Mouse (Mus musculus): ENCODE measurements at regions not wholly inside any gene's neighbourhood (a gene's known extent, or its start where the extent isn't known, plus 50 kb on each side); places are given as distances from the start of the nearest gene placed in this dataset.

- no peak for ATAC-seq (ENCODE audit: insufficient number of reproducible peaks, insufficient read depth, low FRiP score, low TSS enrichment, low read depth)
- no peak overlapping the region for H3K4me3 ChIP-seq (replicated peaks)
- H3K27ac ChIP-seq = no peak overlapping the region
- no peak overlapping the region for H3K4me2 ChIP-seq
- no peaks in the 10 kb centered on the region for H3K27me3 ChIP-seq
- no peak overlapping the region for H3K9ac ChIP-seq (replicated peaks)
- no peaks in the 10 kb centered on the region for H3K36me3 ChIP-seq
- WGBS = 50% methylated on average over 2 of the region's 2 CpGs
- no peaks in the 10 kb centered on the region for H3K9me3 ChIP-seq
- no peaks in the 10 kb centered on the region for H3K4me1 ChIP-seq (replicated peaks)
Measured at GRCm38 (mm10) chr1:89323091-89323490, 131.5 kb upstream of the Agap1 start.

- Histone ChIP-seq H3K4me1 (replicated peaks) (no peaks in the 10 kb centered on the region), H3K27ac (no peak overlapping the region), H3K9me3 (no peaks in the 10 kb centered on the region), H3K4me3 (replicated peaks) (no peak overlapping the region), H3K27me3 (no peaks in the 10 kb centered on the region), H3K36me3 (no peaks in the 10 kb centered on the region), H3K9ac (replicated peaks) (no peak overlapping the region), H3K4me2 (no peak overlapping the region)
- ATAC-seq (ENCODE audit: insufficient number of reproducible peaks, insufficient read depth, low FRiP score, low TSS enrichment, low read depth) = no peak
- 88% methylated on average over 4 of the region's 4 CpGs for WGBS
Measured at GRCm38 (mm10) chr1:89331352-89331751, 123.3 kb upstream of the Agap1 start.

- H3K4me1 ChIP-seq (replicated peaks) = no peaks in the 10 kb centered on the region
- WGBS = 72% methylated on average over 7 of the region's 7 CpGs
- no peaks in the 10 kb centered on the region for H3K36me3 ChIP-seq
- no peaks in the 10 kb centered on the region for H3K27me3 ChIP-seq
- H3K9ac ChIP-seq (replicated peaks) = no peak overlapping the region
- H3K4me2 ChIP-seq = no peak overlapping the region
- no peak for ATAC-seq (ENCODE audit: insufficient number of reproducible peaks, insufficient read depth, low FRiP score, low TSS enrichment, low read depth)
- H3K9me3 ChIP-seq = no peaks in the 10 kb centered on the region
- H3K4me3 ChIP-seq (replicated peaks) = no peak overlapping the region
- no peak overlapping the region for H3K27ac ChIP-seq
Measured at GRCm38 (mm10) chr1:89332676-89333075, 121.9 kb upstream of the Agap1 start.

- Histone ChIP-seq H3K4me2 (no peak overlapping the region), H3K27me3 (no peaks in the 10 kb centered on the region), H3K36me3 (no peaks in the 10 kb centered on the region), H3K4me3 (replicated peaks) (no peak overlapping the region), H3K9ac (replicated peaks) (no peak overlapping the region), H3K9me3 (no peaks in the 10 kb centered on the region), H3K27ac (no peak overlapping the region), H3K4me1 (replicated peaks) (no peaks in the 10 kb centered on the region)
- ATAC-seq (ENCODE audit: insufficient number of reproducible peaks, insufficient read depth, low FRiP score, low TSS enrichment, low read depth) = no peak
- WGBS = 78% methylated on average over 5 of the region's 5 CpGs
Measured at GRCm38 (mm10) chr1:89337861-89338260, 116.7 kb upstream of the Agap1 start.

- H3K27ac ChIP-seq = no peak overlapping the region
- H3K9me3 ChIP-seq = no peaks in the 10 kb centered on the region
- 36% methylated on average over 4 of the region's 4 CpGs for WGBS
- no peaks in the 10 kb centered on the region for H3K36me3 ChIP-seq
- H3K4me3 ChIP-seq (replicated peaks) = no peak overlapping the region
- H3K4me1 ChIP-seq (replicated peaks) = no peaks in the 10 kb centered on the region
- ATAC-seq (ENCODE audit: insufficient number of reproducible peaks, insufficient read depth, low FRiP score, low TSS enrichment, low read depth) = no peak
- no peak overlapping the region for H3K4me2 ChIP-seq
- no peak overlapping the region for H3K9ac ChIP-seq (replicated peaks)
- no peaks in the 10 kb centered on the region for H3K27me3 ChIP-seq
Measured at GRCm38 (mm10) chr1:89342794-89343193, 111.8 kb upstream of the Agap1 start.

- no peaks in the 10 kb centered on the region for H3K4me1 ChIP-seq (replicated peaks)
- no peak for ATAC-seq (ENCODE audit: insufficient number of reproducible peaks, insufficient read depth, low FRiP score, low TSS enrichment, low read depth)
- no peak overlapping the region for H3K4me2 ChIP-seq
- no peaks in the 10 kb centered on the region for H3K36me3 ChIP-seq
- H3K9ac ChIP-seq (replicated peaks) = no peak overlapping the region
- H3K27ac ChIP-seq = no peak overlapping the region
- WGBS = 31% methylated on average over 6 of the region's 6 CpGs
- no peak overlapping the region for H3K4me3 ChIP-seq (replicated peaks)
- 0 out of 2 replicates have a peak, but pooled peaks cover 3% of the 10 kb centered on the region for H3K27me3 ChIP-seq
- no peaks in the 10 kb centered on the region for H3K9me3 ChIP-seq
Measured at GRCm38 (mm10) chr1:89344546-89344945, 110.1 kb upstream of the Agap1 start.

- H3K36me3 ChIP-seq = no peaks in the 10 kb centered on the region
- 0 out of 2 replicates have a peak, but pooled peaks cover 3% of the 10 kb centered on the region for H3K27me3 ChIP-seq
- H3K4me1 ChIP-seq (replicated peaks) = no peaks in the 10 kb centered on the region
- ATAC-seq (ENCODE audit: insufficient number of reproducible peaks, insufficient read depth, low FRiP score, low TSS enrichment, low read depth) = no peak
- H3K4me3 ChIP-seq (replicated peaks) = no peak overlapping the region
- H3K4me2 ChIP-seq = no peak overlapping the region
- no peak overlapping the region for H3K27ac ChIP-seq
- H3K9me3 ChIP-seq = no peaks in the 10 kb centered on the region
- H3K9ac ChIP-seq (replicated peaks) = no peak overlapping the region
- WGBS = 85% methylated on average over 3 of the region's 3 CpGs
Measured at GRCm38 (mm10) chr1:89347341-89347740, 107.3 kb upstream of the Agap1 start.

- peaks cover 3% of the 10 kb centered on the region; the same call in 1 of the 2 replicates for H3K27me3 ChIP-seq
- H3K4me1 ChIP-seq (replicated peaks) = no peaks in the 10 kb centered on the region; the same call in 1 of the 2 replicates
Measured at GRCm38 (mm10) chr1:89352936-89353335, 101.7 kb upstream of the Agap1 start.

GRCm38 (mm10) chr1:89359257-89359656, 95.3 kb upstream of the Agap1 start:
- no peak overlapping the region for H3K9ac ChIP-seq (replicated peaks)
- H3K27ac ChIP-seq = no peak overlapping the region
- peaks cover 6% of the 10 kb centered on the region; the same call in 1 of the 2 replicates for H3K9me3 ChIP-seq
- no peaks in the 10 kb centered on the region; the same call in 1 of the 2 replicates for H3K4me1 ChIP-seq (replicated peaks)
- H3K36me3 ChIP-seq = no peaks in the 10 kb centered on the region
- H3K4me2 ChIP-seq = no peak overlapping the region
- H3K27me3 ChIP-seq = no peaks in the 10 kb centered on the region; the same call in 1 of the 2 replicates
- WGBS = 58% methylated on average over 3 of the region's 3 CpGs
- no peak overlapping the region for H3K4me3 ChIP-seq (replicated peaks)
- ATAC-seq (ENCODE audit: insufficient number of reproducible peaks, insufficient read depth, low FRiP score, low TSS enrichment, low read depth) = no peak

More at GRCm38 (mm10) chr1:89352936-89353335, 101.7 kb upstream of the Agap1 start:
- peaks cover 6% of the 10 kb centered on the region; the same call in 1 of the 2 replicates for H3K9me3 ChIP-seq
- ATAC-seq (ENCODE audit: insufficient number of reproducible peaks, insufficient read depth, low FRiP score, low TSS enrichment, low read depth) = no peak
- 40% methylated on average over 4 of the region's 4 CpGs for WGBS
- no peaks in the 10 kb centered on the region for H3K36me3 ChIP-seq
- no peak overlapping the region for H3K4me3 ChIP-seq (replicated peaks)
- H3K4me2 ChIP-seq = no peak overlapping the region
- no peak overlapping the region for H3K27ac ChIP-seq
- H3K9ac ChIP-seq (replicated peaks) = no peak overlapping the region

- Histone ChIP-seq H3K4me1 (replicated peaks) (peaks cover 16% of the 10 kb centered on the region), H3K27ac (no peak overlapping the region), H3K4me3 (replicated peaks) (no peak overlapping the region), H3K9ac (replicated peaks) (no peak overlapping the region), H3K36me3 (no peaks in the 10 kb centered on the region), H3K27me3 (no peaks in the 10 kb centered on the region), H3K4me2 (no peak overlapping the region), H3K9me3 (peaks cover 3% of the 10 kb centered on the region; the same call in 1 of the 2 replicates)
- no peak for ATAC-seq (ENCODE audit: insufficient number of reproducible peaks, insufficient read depth, low FRiP score, low TSS enrichment, low read depth)
- 64% methylated on average over 12 of the region's 12 CpGs for WGBS
Measured at GRCm38 (mm10) chr1:89364547-89365305, 89.9 kb upstream of the Agap1 start.

- no peaks in the 10 kb centered on the region for H3K36me3 ChIP-seq
- no peak overlapping the region for H3K9ac ChIP-seq (replicated peaks)
- WGBS = 65% methylated on average over 5 of the region's 5 CpGs
- no peak overlapping the region for H3K4me3 ChIP-seq (replicated peaks)
- H3K27me3 ChIP-seq = no peaks in the 10 kb centered on the region
- peaks cover 16% of the 10 kb centered on the region for H3K4me1 ChIP-seq (replicated peaks)
- 0 out of 2 replicates have a peak overlapping the region, but pooled peaks have one; percentile 7 for H3K4me2 ChIP-seq
- peaks cover 3% of the 10 kb centered on the region; the same call in 1 of the 2 replicates for H3K9me3 ChIP-seq
- ATAC-seq (ENCODE audit: insufficient number of reproducible peaks, insufficient read depth, low FRiP score, low TSS enrichment, low read depth) = peak; percentile 74
- H3K27ac ChIP-seq = peak overlapping the region; percentile 89
Measured at GRCm38 (mm10) chr1:89366891-89367290, 87.7 kb upstream of the Agap1 start.

- Histone ChIP-seq H3K4me2 (no peak overlapping the region), H3K27me3 (no peaks in the 10 kb centered on the region), H3K4me1 (replicated peaks) (no peaks in the 10 kb centered on the region), H3K4me3 (replicated peaks) (no peak overlapping the region), H3K36me3 (no peaks in the 10 kb centered on the region), H3K9ac (replicated peaks) (no peak overlapping the region), H3K27ac (no peak overlapping the region), H3K9me3 (0 out of 2 replicates have a peak, but pooled peaks cover 2% of the 10 kb centered on the region)
- no peak for ATAC-seq (ENCODE audit: insufficient number of reproducible peaks, insufficient read depth, low FRiP score, low TSS enrichment, low read depth)
Measured at GRCm38 (mm10) chr1:89373806-89374205, 80.8 kb upstream of the Agap1 start.

Data from limb, embryonic 12.5 days (tissue).